Mouse (Mus musculus) ES-CJ7 (cell line): ENCODE measurements at regions not wholly inside any gene's neighbourhood (a gene's known extent, or its start where the extent isn't known, plus 50 kb on each side); places are given as distances from the start of the nearest gene placed in this dataset.

Experiments
- DNase-seq: peaks from one replicate; pipeline ENCODE4 v3.0.0; 2011; ENCODE audit warnings: low read depth, low spot score

DNA sequence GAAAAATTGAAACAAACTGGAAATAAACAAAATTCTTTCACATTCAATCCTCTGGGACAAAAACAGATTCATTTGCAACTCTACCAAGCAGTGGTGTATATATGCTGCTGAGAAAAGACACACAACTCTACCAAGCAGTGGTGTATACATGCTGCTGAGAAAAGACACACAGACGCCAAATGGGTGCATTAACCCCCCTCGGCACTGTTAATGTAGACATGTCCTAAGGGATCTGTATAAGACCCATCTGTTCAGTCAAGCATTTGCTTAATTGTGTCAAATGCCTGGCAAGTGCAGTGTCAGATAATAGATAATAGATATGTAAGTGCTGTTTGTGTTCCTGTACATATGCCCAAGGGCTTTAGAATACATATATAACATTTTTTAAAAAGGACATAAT, 1035.2 kb upstream of the B3galt2 start:
- DNase-seq = no peak

DNA sequence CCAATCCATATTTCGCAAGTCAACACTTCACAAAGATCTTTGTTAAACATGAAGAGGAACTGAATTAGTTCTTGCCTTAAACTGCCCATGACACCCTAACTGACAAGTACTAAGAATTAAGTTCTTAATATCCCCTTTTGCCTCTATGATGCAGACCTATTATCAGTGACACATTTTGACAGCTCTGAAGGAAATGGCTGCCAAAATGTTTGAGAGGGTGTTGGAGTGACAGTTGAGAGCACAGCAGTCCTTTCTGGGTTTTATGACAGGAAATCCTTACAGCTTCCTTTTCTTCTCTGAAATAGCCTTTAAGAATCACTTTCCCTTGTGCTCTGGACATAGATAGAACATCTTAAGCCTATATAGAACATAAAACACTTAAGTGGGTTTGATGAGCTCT, 1034.4 kb upstream of the B3galt2 start:
- DNase-seq = no peak

DNA sequence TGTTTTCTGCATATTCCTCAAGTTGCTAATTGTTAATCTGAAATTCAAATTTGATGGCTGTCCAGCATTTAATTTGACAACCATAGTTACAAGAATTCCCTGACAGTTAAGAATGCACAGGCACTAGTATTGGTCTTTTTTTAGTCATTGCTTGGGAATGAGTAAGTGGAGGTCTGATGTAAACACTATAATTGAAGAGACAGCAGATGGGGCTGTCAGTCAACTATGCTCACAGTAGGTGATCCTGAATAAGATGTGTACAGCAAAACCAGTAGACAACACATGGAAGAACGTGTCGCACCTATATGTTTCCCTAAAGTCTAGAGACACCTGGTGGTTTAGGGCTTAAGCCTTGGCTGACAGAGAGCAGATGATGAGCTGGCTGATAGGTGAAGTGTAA, 1019.0 kb upstream of the B3galt2 start:
- no peak for DNase-seq

DNA sequence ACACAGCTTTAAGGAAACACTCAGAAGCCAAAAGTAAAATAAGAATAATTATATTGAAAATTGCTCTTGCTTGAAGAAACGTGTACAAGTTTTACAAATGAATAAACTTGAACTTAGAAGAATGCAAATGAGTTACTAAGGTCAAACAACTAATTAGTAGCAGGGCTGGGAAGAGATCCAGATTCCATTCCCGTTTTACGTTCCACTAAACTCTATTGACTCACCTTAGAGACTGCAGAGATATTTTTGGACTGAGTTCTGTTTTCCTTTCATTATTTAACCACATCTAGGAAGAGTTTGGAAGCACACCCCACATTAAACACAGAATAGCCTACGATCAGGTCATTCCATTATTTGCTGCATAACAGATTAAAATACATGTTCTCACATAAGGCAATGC, 1016.2 kb upstream of the B3galt2 start:
- no peak for DNase-seq

DNA sequence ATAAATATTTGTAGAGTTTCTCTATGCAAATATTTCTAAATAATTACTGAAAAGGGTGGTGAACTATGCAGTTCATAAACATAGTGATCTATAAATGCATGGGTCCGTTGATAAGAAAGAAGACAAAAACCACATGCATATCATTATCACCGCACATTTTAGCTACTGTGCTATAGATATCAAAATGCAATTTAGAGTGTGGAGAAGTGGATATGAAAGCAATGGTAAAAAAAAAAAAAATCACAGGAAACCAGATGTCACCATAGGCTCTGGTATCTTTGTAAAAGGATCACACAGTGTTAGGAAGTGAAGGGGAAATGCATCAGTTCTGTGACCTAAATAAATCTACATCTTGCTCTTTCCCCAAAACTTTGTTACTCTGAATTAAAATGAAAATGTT, 985.2 kb upstream of the B3galt2 start:
- DNase-seq = no peak

DNA sequence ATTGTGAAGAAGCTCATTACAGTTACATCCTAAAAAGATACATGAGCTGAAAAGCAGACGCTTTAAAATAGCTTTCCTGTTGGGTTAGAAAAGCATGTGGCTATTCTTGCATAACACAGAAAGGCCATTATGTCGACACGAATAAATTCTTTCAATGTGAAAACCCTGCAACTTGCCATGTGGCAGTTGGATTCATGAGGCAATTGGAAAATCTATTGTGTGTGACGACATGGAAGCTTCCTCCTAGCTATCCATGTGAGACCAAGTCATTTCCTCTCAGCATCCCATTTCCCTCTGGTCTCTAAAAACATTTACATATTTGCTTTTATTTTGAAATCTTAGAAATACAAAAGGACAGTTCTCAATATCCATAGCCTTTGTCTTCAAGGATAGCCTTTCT, 975.2 kb upstream of the B3galt2 start:
- DNase-seq = no peak

DNA sequence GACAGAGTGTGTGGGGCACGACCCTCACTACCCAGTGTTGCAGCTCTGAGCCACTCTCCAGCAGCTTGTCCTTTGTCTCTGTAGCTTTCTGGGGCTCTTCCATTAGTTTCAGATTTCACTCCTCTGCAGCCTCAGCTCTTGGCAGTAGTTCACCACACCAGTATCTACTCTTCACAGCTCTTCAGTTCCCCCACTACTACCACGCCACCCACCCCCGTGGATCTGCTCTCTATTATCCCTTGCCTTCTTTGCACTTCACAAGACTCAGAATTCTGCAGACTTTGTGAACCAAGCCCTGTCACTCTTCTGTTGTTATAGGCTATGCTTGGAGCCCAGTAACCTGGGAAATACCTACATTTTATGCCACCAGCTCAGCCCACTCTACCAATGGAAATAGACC, 960.5 kb upstream of the B3galt2 start:
- no peak for DNase-seq

DNA sequence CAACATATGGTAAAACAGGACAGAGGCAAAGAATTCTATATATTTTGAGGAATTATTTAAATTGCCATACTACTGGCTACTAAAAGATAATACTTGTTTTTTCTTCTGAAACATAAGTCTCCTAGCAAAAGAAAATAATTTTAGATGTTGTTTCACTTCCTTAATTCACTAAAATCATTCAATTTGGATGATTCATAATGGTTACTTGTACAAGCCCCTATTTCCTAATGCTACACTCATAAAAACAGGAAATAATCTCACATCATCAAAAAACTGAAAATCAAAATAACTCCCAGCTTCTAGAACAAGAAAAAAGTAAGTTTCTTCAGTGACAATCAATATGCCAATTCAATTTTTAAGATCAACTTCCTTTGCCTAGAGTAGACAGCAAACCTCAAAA, 951.6 kb upstream of the B3galt2 start:
- DNase-seq = no peak

DNA sequence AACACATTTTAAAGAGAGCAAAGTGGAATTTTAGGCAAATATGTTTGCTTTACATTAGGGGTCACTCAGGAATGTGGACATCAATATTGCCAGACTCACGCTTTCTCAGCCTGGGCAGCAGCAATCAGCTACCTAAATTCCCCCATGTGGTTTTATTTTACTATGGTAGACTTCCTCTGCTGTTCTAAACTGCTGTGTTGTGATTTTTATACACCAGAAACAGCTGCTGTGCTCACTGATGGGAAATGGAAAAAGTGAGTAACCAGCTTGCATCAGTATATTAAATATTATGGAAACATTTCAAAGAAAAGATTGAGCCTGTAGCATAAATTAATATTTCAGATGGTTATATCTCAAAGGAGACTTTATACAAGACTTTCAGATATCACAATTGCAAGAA, 945.3 kb upstream of the B3galt2 start:
- DNase-seq = no peak

DNA sequence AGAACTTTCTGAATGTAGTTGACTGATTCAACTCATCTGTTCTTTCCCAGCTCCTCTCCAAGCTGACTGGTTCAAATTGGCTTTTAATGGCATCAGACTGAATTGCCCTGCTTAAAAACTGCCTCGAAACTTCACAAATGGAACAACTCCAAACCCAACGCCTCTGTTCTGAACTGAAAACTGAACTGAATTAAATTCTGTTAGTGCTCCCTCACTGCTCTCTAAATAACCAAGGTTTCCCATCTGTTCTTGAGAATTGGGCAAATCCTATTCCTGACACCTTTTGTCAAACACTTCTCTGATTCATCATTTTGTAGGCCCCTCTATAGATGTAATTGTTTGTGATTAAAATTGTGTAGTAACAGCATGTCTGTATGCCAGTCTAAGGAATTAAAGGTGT, 932.2 kb upstream of the B3galt2 start:
- DNase-seq = no peak

DNA sequence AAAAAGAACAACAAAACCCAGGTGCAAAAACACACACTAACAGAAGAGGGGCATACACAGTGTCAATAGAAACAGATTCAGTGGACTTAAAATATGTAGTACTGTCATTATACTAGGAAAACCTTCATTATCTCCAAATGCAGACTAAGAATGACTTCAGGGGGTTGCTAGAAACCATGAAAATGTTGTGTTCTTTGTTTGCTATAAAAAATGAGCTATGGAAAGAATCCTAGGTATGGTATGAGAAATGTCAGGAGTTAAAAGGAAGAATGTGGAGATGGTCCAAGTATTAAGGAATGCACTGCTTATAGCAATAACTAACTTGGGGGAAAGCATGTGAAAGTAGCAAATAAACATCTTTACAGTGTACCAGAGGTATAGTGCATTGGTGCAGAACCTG, 910.2 kb upstream of the B3galt2 start:
- DNase-seq = no peak

DNA sequence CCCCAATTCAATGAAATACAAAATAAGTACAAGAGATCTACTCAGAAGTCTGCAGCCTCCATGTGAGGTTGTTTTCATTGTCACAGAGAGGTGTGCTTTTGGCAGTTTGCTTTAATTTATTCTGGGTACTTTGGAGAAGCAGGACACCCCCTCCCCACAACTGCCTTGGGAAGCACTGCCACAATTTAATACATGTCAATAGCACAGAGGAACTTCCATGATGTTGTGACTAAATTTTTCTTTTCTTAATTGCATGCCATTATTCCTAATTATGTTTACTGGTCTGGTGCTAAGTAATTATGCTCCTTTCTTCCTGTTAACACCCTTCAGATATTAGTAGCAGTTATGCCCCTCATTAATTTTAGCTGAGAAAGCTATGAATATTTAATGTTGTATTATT, 906.4 kb upstream of the B3galt2 start:
- DNase-seq = no peak

DNA sequence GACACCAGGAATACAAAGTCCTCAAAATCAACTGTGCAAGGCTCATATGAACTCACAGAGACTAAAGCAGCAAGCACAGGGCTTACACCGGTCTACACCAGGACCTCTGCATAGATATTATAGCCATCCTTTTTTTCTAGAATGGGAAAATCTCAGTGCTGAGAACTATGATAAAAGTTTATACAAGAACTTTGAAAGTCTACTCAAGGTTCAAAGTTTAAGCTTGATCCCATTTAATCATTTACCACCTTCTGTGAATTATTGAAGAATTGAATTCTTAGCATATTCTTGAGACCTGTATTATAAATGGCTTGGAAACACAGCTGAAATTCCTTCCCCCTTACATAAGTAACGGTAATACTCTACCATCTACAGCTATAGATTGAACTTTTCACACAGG, 902.1 kb upstream of the B3galt2 start:
- DNase-seq = no peak

DNA sequence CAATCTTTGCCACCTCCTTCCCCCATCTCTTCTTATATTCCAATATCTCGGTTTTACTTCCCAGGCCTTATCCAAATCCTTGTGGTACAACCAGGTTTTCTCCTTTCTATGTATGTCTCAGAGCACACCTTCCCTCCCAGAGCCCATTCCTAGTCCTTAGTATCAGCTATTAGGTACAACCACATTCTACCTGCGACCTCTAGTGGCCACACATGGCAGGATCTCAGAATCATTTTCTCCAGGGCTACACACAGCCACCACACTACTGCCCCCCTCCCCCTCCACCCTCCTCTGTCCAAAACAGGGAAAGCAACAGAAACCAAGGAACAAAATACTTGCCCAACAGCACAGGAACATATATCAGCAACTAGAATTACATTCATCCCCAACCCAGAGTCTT, 898.2 kb upstream of the B3galt2 start:
- peak; percentile 87 for DNase-seq

DNA sequence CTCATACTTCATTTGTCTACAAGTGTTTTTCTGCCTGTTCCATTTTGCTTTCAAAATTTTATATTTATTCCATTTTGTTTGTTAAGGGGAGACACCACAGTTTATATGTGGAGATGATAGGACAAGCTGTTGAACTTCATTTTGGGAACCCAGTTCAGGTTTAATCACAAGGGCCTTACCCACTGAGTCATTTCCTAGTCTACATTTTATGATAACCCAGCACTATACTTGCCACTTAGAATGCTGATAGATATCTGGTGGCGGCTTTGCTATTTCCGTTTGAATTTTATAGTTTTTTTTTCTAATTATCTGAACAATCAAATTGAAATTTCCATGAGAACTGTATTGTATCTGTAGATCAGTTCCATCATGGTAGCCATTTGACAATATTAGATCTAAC, 869.5 kb upstream of the B3galt2 start:
- DNase-seq = no peak
